In the genomic region with DNA sequence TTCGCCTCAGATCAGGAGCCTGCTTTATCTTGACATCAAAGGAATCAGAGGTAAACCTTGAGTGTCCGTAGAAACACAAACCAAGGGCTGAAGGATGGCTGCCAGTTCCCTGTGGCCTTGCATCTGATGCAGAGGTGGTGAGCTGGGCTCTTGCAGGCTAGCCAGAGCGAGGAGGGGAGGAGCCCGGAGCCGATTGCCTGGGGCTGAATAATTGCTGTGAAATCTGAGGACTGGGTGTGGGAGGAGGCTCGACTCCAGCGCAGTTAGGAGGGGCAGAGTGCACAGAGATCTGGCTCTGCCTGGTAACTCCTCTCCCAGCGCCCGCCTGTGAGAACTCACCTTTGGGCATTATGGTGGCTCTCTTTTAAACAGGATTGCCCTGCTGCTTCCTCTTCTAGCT, we compare ENCODE assay signal across 8 mouse cellular contexts. TPM values are rescaled to one million over a fixed set of nuclear protein-coding genes. Genes with fewer than 3 reads are reported as not detected.
DNase-seq lines count a peak whose midpoint lies in the region; ATAC-seq lines count a peak whose summit lies in the region.

No protein-coding gene starts in this region.

- H3K4me3 ChIP-seq in midbrain, embryonic 15.5 days: no peak overlapping the region

- H3K9me3 ChIP-seq in midbrain, embryonic 15.5 days: no peaks in the 10 kb centered on the region

- no peak overlapping the region for H3K27ac ChIP-seq in midbrain, embryonic 15.5 days

- peaks cover 24% of the 10 kb centered on the region for H3K4me1 ChIP-seq in midbrain, embryonic 15.5 days

- no peaks in the 10 kb centered on the region for H3K36me3 ChIP-seq in midbrain, embryonic 15.5 days (replicated peaks)

- no peaks in the 10 kb centered on the region; the same call in 1 of the 2 replicates for H3K27me3 ChIP-seq in midbrain, embryonic 15.5 days (replicated peaks)

- peak; percentile 66; the same call in 1 of the 2 replicates for ATAC-seq in midbrain, embryonic 15.5 days (replicated peaks)
- ATAC-seq in monocyte, adult 5-6 weeks (replicated peaks; ENCODE audit: insufficient number of reproducible peaks, low FRiP score, low TSS enrichment, poor library complexity, severe bottlenecking): no peak

- WGBS in midbrain, embryonic 15.5 days: 9% methylated on average over 9 of the region's 9 CpGs

- no peak overlapping the region for H3K9ac ChIP-seq in midbrain, embryonic 15.5 days

- peak; percentile 75 for DNase-seq in ES-CJ7 (ENCODE audit: low read depth, low spot score)
- DNase-seq in adrenal gland, postnatal 14 days: peak; percentile 87
- DNase-seq in gastrocnemius, postnatal 25 days: peak; percentile 55
- DNase-seq in kidney, postnatal 10 days: peak; percentile 70
- no peak for DNase-seq in thymus, adult 18-20 months
- DNase-seq in cerebellum, postnatal 36 days: no peak

- H3K4me2 ChIP-seq in midbrain, embryonic 15.5 days: peak overlapping the region; percentile 14; the same call in 1 of the 2 replicates

RNA-seq across cellular contexts. Expression of a gene that starts 15.6 kb away (rescaled TPM):
- 302 and 335 TPM in 2 replicates for total RNA-seq in adrenal gland, postnatal 14 days (2021)
- total RNA-seq in gastrocnemius, postnatal 25 days (2021): 10 to 100 TPM; 52.8 to 74.7 TPM
- 123 and 142 TPM in 2 replicates for polyA plus RNA-seq in midbrain, embryonic 15.5 days (2015; fragmentation: Nextera tagmentation; extraction: Ambion mirVana)
- 428 to 649 TPM (median 479 TPM) in 3 replicates for total RNA-seq in monocyte, adult 5-6 weeks (2017)

Comparison
In these comparisons a context has a peak if more than half of its experiments do, and no peak if none do; other contexts are left out.
1. DNase-seq: peak in ES-CJ7 (single experiment), adrenal gland, postnatal 14 days (single experiment), gastrocnemius, postnatal 25 days (single experiment) and kidney, postnatal 10 days (single experiment); none in thymus, adult 18-20 months (0 of 2) and cerebellum, postnatal 36 days (0 of 2).